Mouse (Mus musculus): Measurements from ENCODE around the gene Carns1.
A peak's percentile ranks its signal among the peaks of the same experiment; 100 is the strongest.

The Carns1 gene

DNA sequence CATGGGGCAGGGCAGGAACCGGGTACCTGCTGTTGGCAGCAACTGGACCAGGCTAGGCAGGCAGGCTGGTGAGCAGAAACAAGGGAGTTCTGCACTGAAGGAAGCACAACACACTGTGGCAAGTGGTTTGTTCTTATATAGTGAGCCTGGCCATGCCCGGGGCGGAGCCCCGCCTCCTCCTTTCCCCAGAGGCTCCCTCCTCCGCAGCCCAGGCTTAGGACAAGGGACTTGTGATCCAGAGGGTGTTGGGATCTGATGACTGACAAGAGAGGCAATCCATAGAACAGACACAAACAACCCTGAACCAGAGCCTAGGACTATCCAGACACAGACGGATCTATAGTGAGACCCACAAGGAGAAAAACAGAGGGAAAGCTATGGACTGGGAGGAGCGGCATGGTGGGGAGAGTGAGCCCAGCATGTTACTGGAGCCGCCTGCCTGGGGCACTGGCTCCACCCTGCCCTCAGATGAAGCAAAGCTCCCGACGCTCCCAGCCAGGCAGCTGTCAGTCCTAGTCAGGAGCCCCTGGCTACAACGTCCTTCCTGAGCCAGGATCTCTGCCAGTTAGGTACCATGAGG, at the start of gene Carns1:
Carns1 (minus strand) TSS at position 112 of the 580 bp plus-strand sequence.
- DNase-seq: no peak

DNA sequence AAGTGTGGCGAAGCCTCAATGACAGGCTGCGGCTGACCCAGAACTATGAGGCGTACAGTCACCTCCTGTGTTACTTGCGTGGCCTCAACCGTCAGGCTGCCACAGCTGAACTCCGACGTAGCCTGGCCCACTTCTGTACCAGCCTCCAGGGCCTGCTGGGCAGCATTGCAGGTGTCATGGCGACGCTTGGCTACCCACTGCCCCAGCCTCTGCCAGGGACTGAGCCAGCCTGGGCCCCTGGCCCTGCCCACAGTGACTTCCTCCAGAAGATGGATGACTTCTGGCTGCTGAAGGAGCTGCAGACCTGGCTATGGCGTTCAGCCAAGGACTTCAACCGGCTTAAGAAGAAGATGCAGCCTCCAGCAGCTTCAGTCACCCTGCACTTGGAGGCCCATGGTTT, 46.9 kb upstream of the Carns1 start:
- peak; percentile 32 for DNase-seq

DNA sequence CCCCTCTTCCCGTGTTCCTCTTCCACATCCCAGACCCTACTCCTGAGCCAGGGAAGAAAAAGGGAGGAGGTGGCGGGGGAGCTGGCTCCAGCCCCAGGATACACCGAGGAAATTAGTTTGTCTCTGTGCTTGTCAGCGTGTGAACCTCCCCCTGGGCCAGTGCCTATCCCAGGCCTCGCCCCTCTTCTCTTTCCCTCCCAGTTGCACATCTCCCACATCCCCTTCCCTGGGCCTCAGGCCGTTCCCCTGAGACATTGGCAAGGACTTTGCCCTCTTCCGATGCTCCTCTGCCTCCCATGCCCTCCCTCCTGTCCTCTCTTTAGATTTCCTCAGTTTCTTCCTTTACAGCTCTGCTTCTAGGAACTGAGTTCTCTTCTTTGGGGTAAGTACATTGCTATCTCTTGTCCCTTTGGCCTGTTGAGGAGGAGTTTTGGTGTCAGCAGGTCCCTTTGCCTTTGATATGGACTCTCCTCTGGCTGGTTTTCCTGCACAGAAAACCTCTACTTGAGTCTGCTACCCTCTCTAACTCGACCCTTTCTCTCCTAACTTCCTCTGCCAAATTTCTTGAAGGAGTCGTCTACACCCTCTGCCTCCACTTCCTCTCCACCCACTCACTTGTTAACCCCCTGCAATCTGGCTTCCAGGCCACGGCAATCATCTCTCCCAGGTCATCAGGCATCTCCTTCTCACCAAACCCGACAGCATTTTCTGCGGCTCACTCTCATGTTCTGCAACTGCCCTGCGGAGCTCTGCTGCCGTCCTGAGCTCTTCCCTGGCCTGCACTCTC, 45.9 kb upstream of the Carns1 start:
- DNase-seq: peak; percentile 38

GRCm38 (mm10) chr19:4220416-4220815, 45.1 kb upstream of the Carns1 start:
- peak; percentile 48 for DNase-seq

DNA sequence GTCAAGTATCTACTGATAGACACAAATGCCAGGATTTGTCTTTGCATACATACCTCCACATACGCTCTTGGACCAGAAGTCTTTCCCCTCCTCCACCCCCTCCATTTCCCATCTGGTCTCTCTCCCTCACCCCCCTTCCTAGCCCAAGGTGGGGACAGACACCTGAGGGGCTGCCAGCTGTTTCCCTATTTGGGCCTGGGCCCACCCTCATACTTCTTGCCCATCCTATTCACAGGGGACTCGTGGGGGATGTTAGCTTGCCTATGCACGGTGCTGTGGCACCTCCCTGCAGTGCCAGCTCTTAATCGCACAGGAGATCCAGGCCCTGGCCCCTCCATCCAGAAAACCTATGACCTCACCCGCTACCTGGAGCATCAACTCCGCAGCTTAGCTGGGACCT, 44.7 kb upstream of the Carns1 start:
- no peak for DNase-seq

- DNase-seq: peak; percentile 11
Observed at GRCm38 (mm10) chr19:4218784-4219183, 43.5 kb upstream of the Carns1 start.

DNA sequence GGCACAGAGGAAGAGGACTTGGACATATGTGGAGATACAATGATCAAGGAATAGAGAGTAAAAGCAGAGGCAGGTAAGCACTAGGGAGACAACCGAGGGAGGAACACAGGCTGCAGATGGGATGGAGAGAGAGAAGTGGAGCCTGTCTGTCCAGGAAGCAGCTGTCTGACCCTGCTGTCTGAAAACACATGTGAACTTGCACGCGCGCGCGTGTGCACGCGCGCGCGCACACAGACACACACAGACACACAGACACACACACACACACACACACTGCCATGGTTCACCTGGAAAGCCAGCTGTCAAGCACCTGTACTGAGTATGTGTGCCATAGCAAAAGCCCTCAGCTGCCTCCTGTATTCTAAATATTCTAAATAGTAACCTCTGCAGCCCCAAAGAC, 43.0 kb upstream of the Carns1 start:
- DNase-seq: peak; percentile 12

- peak; percentile 4 for DNase-seq
Observed at GRCm38 (mm10) chr19:4217855-4218254, 42.6 kb upstream of the Carns1 start.

DNA sequence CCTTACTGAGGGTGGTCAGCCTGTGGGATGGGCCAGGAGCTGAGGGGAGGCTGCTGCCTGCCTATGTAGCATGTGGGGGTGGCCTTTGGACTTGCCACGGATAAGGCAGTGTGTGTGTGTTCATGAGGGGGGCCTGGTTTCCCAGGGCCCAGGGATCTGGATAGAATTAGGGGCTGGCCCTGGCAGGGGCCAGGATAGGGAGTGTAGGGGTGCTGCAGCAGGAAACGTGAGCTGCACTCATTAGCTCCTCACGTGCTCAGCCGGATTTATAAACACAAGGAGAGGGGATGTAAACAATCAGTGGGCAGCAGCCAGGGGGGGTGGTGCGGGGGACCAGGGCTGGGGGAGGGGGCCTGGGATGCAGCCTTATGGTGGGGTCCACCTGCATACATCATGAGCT, 41.9 kb upstream of the Carns1 start:
- no peak for DNase-seq

GRCm38 (mm10) chr19:4216041-4216685, 40.9 kb upstream of the Carns1 start:
- no peak for DNase-seq

GRCm38 (mm10) chr19:4215451-4215840, 40.2 kb upstream of the Carns1 start:
- peak; percentile 35 for DNase-seq

GRCm38 (mm10) chr19:4214771-4215450, 39.6 kb upstream of the Carns1 start:
- peak; percentile 53 for DNase-seq

GRCm38 (mm10) chr19:4214071-4214770, 38.9 kb upstream of the Carns1 start, which contains the start of the genes Clcf1 and AC109138.7:
TSS of gene Clcf1 (plus strand) at chr19:4214238.
TSS of gene AC109138.7 (plus strand) at chr19:4214357.
- peak; percentile 70 for DNase-seq

DNA sequence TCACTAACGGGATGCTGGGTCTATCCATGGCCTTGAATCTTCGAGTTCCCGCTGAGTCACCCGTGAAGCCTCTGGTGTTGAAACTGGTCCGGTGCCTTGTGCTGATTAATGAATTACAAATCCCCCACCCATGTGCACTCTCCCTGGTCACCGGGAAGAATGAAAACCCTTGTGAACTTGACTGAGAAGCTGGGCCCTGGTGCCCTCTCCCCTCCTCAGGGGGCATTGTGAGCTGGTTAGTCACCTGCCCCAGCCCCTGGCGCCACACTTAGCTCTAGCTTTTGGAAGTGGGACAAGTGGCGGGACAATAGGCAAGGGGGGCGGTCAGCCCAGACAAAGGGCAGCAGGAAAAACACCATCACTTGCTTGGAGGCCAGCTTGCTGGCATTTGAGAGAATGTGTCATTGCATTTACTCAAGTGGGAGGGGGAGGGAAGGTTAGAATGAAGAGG, 38.3 kb upstream of the Carns1 start:
- DNase-seq: peak; percentile 17

DNA sequence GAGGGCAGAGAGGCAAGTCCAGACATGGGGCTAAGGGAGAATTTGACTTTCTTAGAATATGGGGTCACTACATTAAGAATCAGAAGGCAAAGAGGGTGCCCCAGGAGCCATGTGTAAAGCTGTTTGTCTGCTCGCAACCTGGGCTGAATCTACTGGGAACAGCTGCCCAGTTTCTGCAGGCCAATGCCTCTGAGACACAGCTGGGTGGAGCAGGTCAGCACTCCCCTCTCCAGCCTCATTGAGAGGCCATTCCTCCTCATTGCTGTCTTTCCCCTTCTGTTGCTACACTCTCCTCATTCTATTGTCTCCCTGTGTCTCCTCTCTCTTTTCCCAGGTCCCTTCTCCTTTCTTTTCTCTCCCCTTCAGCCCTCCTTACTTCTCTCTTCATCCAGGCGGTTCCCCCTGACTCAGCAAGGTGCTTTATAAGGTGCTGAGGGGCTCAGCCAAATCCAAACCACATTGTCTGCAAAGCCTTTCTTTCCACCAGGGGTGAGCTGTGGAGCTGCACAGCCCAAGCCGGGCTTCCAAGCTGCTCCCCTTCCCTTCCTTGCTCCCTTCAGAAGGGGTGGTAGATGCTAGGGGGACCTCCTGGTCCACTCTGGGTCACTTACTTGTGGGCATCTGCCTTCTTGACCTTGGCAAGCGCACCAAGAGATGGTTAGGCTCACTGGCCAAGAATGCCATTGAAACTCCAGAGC, 36.8 kb upstream of the Carns1 start:
- no peak for DNase-seq

- no peak for DNase-seq
Observed at GRCm38 (mm10) chr19:4208563-4208962, 33.3 kb upstream of the Carns1 start.

- DNase-seq: peak; percentile 67
Observed at GRCm38 (mm10) chr19:4206971-4207370, 31.7 kb upstream of the Carns1 start.

DNA sequence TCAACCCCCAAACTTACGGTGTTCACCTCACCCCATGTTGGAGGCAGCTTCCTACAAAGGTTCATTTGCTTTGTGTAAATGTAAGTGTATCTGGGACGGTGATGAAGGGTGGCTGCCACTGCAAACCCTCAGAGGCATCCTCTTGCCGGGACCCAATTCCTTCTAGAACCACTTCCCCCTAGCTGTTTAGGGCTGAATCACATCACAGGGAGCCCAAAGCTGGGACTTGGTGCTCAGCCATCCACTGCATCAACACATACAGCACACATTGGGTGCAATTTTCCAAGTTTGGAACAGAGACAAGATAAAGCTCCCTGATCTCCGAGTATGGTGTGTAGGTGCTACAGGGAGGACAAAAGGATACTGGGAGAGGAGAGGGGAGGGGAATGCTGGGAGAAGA, 29.6 kb upstream of the Carns1 start:
- no peak for DNase-seq

- DNase-seq: peak; percentile 47
Observed at GRCm38 (mm10) chr19:4203604-4204326, 28.5 kb upstream of the Carns1 start.

- DNase-seq: peak; percentile 36
Observed at GRCm38 (mm10) chr19:4203148-4203547, 27.9 kb upstream of the Carns1 start.

DNA sequence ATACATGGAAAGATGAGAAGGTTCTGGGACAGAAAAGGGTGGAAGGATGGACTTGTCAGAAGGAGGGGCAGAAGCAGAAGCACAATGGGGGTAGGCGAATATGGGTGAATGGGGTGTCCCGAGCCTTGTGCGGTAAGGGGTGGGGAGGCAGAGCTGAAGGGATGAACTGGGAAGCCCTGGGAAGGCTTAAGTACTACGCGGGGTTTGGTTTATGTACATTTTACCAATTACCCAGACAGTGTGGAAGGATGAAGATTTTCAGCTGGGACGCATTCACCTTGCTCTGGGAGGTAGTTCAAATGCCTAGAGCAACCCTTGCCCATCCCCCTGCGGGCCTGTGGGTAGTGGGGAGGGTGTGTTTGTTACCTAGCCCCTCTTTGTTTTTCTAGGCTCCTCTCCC, 26.9 kb upstream of the Carns1 start:
- peak; percentile 45 for DNase-seq
